Mouse (Mus musculus) erythroblast, embryonic 14.5 days (primary cell): Measurements from ENCODE around the gene Dppa5a.

Experiments used
- GATA1 ChIP-seq: IDR thresholded peaks from 2 replicates; pipeline ENCODE4 v1.6.1; 2012; ENCODE audit warnings: low read length, inconsistent platforms, mixed read lengths
- TAL1 ChIP-seq: IDR thresholded peaks from 3 replicates; pipeline ENCODE4 v1.6.1; 2012; ENCODE audit warnings: low read length, inconsistent platforms, mixed read lengths

DNA sequence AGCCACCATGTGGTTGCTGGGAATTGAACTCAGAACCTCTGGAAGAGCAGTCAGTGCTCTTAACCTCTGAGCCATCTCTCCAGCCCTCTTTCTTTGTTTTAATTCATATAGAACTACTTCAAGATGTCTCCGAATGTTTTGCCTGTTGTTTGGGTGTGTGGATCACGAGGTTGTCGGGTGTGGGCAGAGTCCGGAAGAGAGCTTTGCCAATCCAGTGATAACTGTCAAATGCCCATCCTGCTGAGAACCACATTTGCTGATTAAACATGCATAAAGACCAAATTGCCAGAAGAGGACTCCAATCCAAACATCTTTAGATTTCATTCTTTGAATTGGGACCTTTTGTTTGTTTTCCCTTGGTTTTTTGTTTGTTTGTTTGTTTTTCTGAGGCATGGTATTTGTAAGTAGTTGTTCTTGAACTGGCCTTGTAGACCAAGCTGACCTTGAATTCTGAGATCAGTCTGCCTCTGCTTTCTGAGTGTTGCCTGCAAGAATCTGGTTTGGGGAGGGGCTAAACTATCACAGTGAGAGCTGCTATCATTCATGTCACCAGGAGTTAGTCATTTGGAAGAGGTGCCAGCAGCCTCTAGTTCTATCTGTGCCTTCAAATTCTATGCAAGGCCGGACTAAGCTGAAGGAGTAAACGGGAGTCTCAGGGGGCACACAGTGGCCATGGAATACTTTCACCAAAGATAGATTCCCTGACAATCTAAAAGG lies 16.3 kb downstream of the Dppa5a start:
- TF ChIP-seq GATA1 (no peak), TAL1 (no peak)
